Comparison of ENCODE assay signal across 7 mouse cellular contexts in the genomic region with DNA sequence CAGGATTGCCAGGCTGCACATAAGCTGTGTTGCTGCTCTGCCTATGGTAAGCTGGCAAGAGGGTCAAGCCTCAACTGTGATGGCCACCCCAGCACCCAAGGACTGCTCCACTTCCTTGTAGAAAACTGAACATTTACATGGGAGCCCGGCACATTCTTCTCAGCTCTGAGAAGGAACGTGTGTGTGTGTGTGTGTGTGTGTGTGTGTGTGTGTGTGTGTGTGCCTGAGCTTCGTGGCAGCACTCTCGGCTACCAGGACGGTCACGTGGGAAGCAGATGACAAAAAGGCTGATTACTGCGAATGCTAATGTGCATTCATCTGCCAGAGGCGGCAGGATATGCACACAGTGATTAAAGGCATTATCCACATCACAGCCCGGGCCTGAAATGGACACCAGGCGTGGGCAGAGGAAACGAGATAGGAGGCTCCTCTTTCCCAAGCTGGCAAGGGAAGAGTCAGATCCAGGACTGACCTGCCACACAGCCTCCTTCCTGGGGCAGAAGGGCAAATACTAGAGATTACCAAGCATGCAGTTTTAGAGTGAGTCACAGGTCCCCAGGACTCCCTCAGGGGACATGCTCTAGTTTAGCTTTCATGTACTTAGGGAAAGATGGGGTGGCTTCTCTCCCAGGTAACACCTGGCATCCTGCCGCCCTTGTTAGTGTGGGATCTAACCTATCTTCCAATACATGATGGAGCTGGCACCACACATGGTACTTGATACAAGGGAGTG.
DNase-seq lines count a peak whose midpoint lies in the region; ATAC-seq lines count a peak whose summit lies in the region.

No protein-coding gene starts in this region.

- peak; percentile 88 for ATAC-seq in forebrain, embryonic 12.5 days (ENCODE audit: low FRiP score)
- peak; percentile 81 for ATAC-seq in hindbrain, embryonic 13.5 days (ENCODE audit: low FRiP score)
- peak; percentile 83 for ATAC-seq in neural tube, embryonic 13.5 days (ENCODE audit: low read depth)

- H3K9ac ChIP-seq in forebrain, embryonic 12.5 days = peak overlapping the region; percentile 30; the same call in 1 of the 2 replicates
- H3K9ac ChIP-seq in hindbrain, embryonic 13.5 days = no peak overlapping the region; the same call in 1 of the 2 replicates
- H3K9ac ChIP-seq in neural tube, embryonic 13.5 days = no peak overlapping the region

- WGBS in forebrain, embryonic 12.5 days = 22% methylated on average over 12 of the region's 12 CpGs
- 19% methylated on average over 12 of the region's 12 CpGs for WGBS in hindbrain, embryonic 13.5 days
- WGBS in neural tube, embryonic 13.5 days = 29% methylated on average over 12 of the region's 12 CpGs

- H3K9me3 ChIP-seq in forebrain, embryonic 12.5 days = no peaks in the 10 kb centered on the region
- no peaks in the 10 kb centered on the region for H3K9me3 ChIP-seq in hindbrain, embryonic 13.5 days
- H3K9me3 ChIP-seq in neural tube, embryonic 13.5 days = no peaks in the 10 kb centered on the region

- H3K36me3 ChIP-seq in forebrain, embryonic 12.5 days (replicated peaks) = no peaks in the 10 kb centered on the region
- no peaks in the 10 kb centered on the region for H3K36me3 ChIP-seq in hindbrain, embryonic 13.5 days
- H3K36me3 ChIP-seq in neural tube, embryonic 13.5 days = no peaks in the 10 kb centered on the region

- no peak overlapping the region for H3K4me3 ChIP-seq in forebrain, embryonic 12.5 days (replicated peaks)
- no peak overlapping the region for H3K4me3 ChIP-seq in hindbrain, embryonic 13.5 days
- no peak overlapping the region for H3K4me3 ChIP-seq in neural tube, embryonic 13.5 days

- no peaks in the 10 kb centered on the region for H3K27me3 ChIP-seq in forebrain, embryonic 12.5 days
- no peaks in the 10 kb centered on the region for H3K27me3 ChIP-seq in hindbrain, embryonic 13.5 days
- no peaks in the 10 kb centered on the region for H3K27me3 ChIP-seq in neural tube, embryonic 13.5 days

- peaks cover 19% of the 10 kb centered on the region for H3K4me1 ChIP-seq in forebrain, embryonic 12.5 days
- peaks cover 21% of the 10 kb centered on the region for H3K4me1 ChIP-seq in hindbrain, embryonic 13.5 days (replicated peaks)
- H3K4me1 ChIP-seq in neural tube, embryonic 13.5 days (replicated peaks) = peaks cover 14% of the 10 kb centered on the region

- H3K27ac ChIP-seq in forebrain, embryonic 12.5 days = peak overlapping the region; percentile 70
- H3K27ac ChIP-seq in hindbrain, embryonic 13.5 days = peak overlapping the region; percentile 69
- peak overlapping the region; percentile 53 for H3K27ac ChIP-seq in neural tube, embryonic 13.5 days (replicated peaks)

- DNase-seq in adrenal gland, postnatal 25 days = peak; percentile 10
- DNase-seq in layer of hippocampus, postnatal 14 days (ENCODE audit: low spot score in 2 of 2) = peak; percentile 49 to 71
- DNase-seq in gastrocnemius, postnatal 4 days (ENCODE audit: low spot score in 2 of 2) = no peak
- DNase-seq in MN1 (ENCODE audit: low spot score) = no peak

- H3K4me2 ChIP-seq in forebrain, embryonic 12.5 days = peak overlapping the region; percentile 15; the same call in 1 of the 2 replicates
- peak overlapping the region; percentile 31 for H3K4me2 ChIP-seq in hindbrain, embryonic 13.5 days
- H3K4me2 ChIP-seq in neural tube, embryonic 13.5 days = 0 out of 2 replicates have a peak overlapping the region, but pooled peaks have one; percentile 7

Comparison
In these comparisons a context has a peak if more than half of its experiments do, and no peak if none do; other contexts are left out.
1. DNase-seq: peak in adrenal gland, postnatal 25 days (single experiment) and layer of hippocampus, postnatal 14 days (2 of 2); none in gastrocnemius, postnatal 4 days (0 of 2) and MN1 (single experiment).
2. Peak in every context shown above with its lines, with median percentiles within 50 percentile points of each other: ATAC-seq, H3K27ac ChIP-seq and H3K4me2 ChIP-seq.